Mouse (Mus musculus): ENCODE data around the gene Wdr12.
"Not testable (repeated sequence)": the region's sequence is repeated elsewhere in the genome, so short reads cannot be mapped to it uniquely, and the experiment has no call there.

Wdr12 gene

GRCm38 (mm10) chr1:60098024-60098781 lies at the start of gene Wdr12, which contains the start of gene Carf:
Gene Wdr12 (minus strand): TSS chr1:60098645.
Gene Carf (plus strand): TSS chr1:60098247.
- peak; percentile 92 for DNase-seq (ENCODE audit: low read depth, low spot score)

GRCm38 (mm10) chr1:60137346-60137745 lies 38.9 kb upstream of the Wdr12 start:
- DNase-seq (ENCODE audit: low read depth, low spot score): no peak

GRCm38 (mm10) chr1:60117721-60118455 lies 19.4 kb upstream of the Wdr12 start:
- DNase-seq (ENCODE audit: low read depth, low spot score): no peak

- DNase-seq (ENCODE audit: low read depth, low spot score): no peak
Observed at GRCm38 (mm10) chr1:60104582-60104981, 6.1 kb upstream of the Wdr12 start.

GRCm38 (mm10) chr1:60098839-60099238 lies 394 bp upstream of the Wdr12 start:
- peak; percentile 5 for DNase-seq (ENCODE audit: low read depth, low spot score)

GRCm38 (mm10) chr1:60097277-60098023 lies 995 bp downstream of the Wdr12 start:
- peak; percentile 11 for DNase-seq (ENCODE audit: low read depth, low spot score)

GRCm38 (mm10) chr1:60096572-60097276 lies 1.7 kb downstream of the Wdr12 start:
- DNase-seq (ENCODE audit: low read depth, low spot score): no peak

GRCm38 (mm10) chr1:60076411-60076810 lies 22.0 kb downstream of the Wdr12 start:
- DNase-seq (ENCODE audit: low read depth, low spot score): no peak

GRCm38 (mm10) chr1:60075590-60075989 lies 22.9 kb downstream of the Wdr12 start:
- DNase-seq (ENCODE audit: low read depth, low spot score): no peak

GRCm38 (mm10) chr1:60074935-60075334 lies 23.5 kb downstream of the Wdr12 start:
- no peak for DNase-seq (ENCODE audit: low read depth, low spot score)

GRCm38 (mm10) chr1:60070725-60071124 lies 27.7 kb downstream of the Wdr12 start:
- DNase-seq (ENCODE audit: low read depth, low spot score): not testable (repeated sequence)

GRCm38 (mm10) chr1:60056310-60056709 lies 42.1 kb downstream of the Wdr12 start:
- DNase-seq (ENCODE audit: low read depth, low spot score): no peak

GRCm38 (mm10) chr1:60054659-60055058 lies 43.8 kb downstream of the Wdr12 start:
- DNase-seq (ENCODE audit: low read depth, low spot score): no peak

- DNase-seq (ENCODE audit: low read depth, low spot score): not testable (repeated sequence)
Observed at GRCm38 (mm10) chr1:60047481-60047880, 51.0 kb downstream of the Wdr12 start.

GRCm38 (mm10) chr1:60044595-60044994 lies 53.9 kb downstream of the Wdr12 start:
- DNase-seq (ENCODE audit: low read depth, low spot score): no peak

GRCm38 (mm10) chr1:60042796-60043469 lies 55.5 kb downstream of the Wdr12 start, which contains the start of gene Ica1l:
Gene Ica1l (minus strand): TSS chr1:60043184.
- DNase-seq (ENCODE audit: low read depth, low spot score): no peak

GRCm38 (mm10) chr1:60042398-60042795 lies 56.0 kb downstream of the Wdr12 start:
- no peak for DNase-seq (ENCODE audit: low read depth, low spot score)

- DNase-seq (ENCODE audit: low read depth, low spot score): no peak
Observed at GRCm38 (mm10) chr1:60035044-60035443, 63.4 kb downstream of the Wdr12 start.
